Mouse (Mus musculus) lung, postnatal 0 days (tissue): ENCODE measurements at regions not wholly inside any gene's neighbourhood (a gene's known extent, or its start where the extent isn't known, plus 50 kb on each side); places are given as distances from the start of the nearest gene placed in this dataset.

Experiments used
- CTCF ChIP-seq: IDR thresholded peaks from 2 replicates; pipeline ENCODE4 v1.5.1; 2016; ENCODE audit warnings: antibody characterized with exemption, mild to moderate bottlenecking
- EP300 ChIP-seq: IDR thresholded peaks from 2 replicates; pipeline ENCODE4 v1.6.1; 2016; ENCODE audit warnings: antibody characterized with exemption, mild to moderate bottlenecking, control low read depth

- no peak for TF ChIP-seq CTCF
- TF ChIP-seq EP300 = no peak
Observed at GRCm38 (mm10) chr4:135033302-135033701, 87.2 kb upstream of the Runx3 start.
